Mouse (Mus musculus) midbrain, embryonic 10.5 days (tissue): Measurements from ENCODE around the gene Tril. TPM values are rescaled to one million over a fixed set of nuclear protein-coding genes. Genes with fewer than 3 reads are reported as not detected.

Experiments
- DNase-seq: peaks from one replicate; pipeline ENCODE4 v3.0.0-alpha.2; 2017; ENCODE audit warnings: low spot score
- H3K27ac ChIP-seq: fragments of 300-500 bp; sonication (generic); replicated peaks from 2 replicates; pipeline ENCODE4 v1.5.1; 2016; ENCODE audit warnings: mild to moderate bottlenecking
- H3K27me3 ChIP-seq: fragments of 300-500 bp; sonication (generic); 2 replicates; pipeline ENCODE4 v1.6.1; 2016; ENCODE audit warnings: low read depth, mild to moderate bottlenecking; ENCODE audit not compliant: poor library complexity, severe bottlenecking
- H3K36me3 ChIP-seq: fragments of 300-500 bp; sonication (generic); 2 replicates; pipeline ENCODE4 v1.6.1; 2016; ENCODE audit warnings: mild to moderate bottlenecking, moderate library complexity
- H3K4me1 ChIP-seq: fragments of 300-500 bp; sonication (generic); 2 replicates; pipeline ENCODE4 v1.6.1; 2016
- H3K4me3 ChIP-seq: fragments of 300-500 bp; sonication (generic); 2 replicates; pipeline ENCODE4 v1.5.1; 2016; ENCODE audit warnings: mild to moderate bottlenecking, moderate library complexity
- H3K9me3 ChIP-seq: fragments of 300-500 bp; sonication (generic); replicated peaks from 2 replicates; pipeline ENCODE4 v1.6.1; 2016; ENCODE audit warnings: mild to moderate bottlenecking
- WGBS: fragments of 180-500 bp; shearing (Covaris S2); methylation state at CpG from one replicate; pipeline ENCODE4 v1.1.7; 2016; 5-methylcytosine and 5-hydroxymethylcytosine counted together
- polyA plus RNA-seq: library from polyadenylated mRNA; unstranded; fragments of >200 nt; fragmentation: Nextera tagmentation; extraction: Ambion mirVana; gene quantifications from 2 replicates; pipeline ENCODE4 v1.2.1, GENCODE M21; 2016

Gene Tril
- polyA plus RNA-seq, result 32.7 and 35.2 TPM in 2 replicates

DNA sequence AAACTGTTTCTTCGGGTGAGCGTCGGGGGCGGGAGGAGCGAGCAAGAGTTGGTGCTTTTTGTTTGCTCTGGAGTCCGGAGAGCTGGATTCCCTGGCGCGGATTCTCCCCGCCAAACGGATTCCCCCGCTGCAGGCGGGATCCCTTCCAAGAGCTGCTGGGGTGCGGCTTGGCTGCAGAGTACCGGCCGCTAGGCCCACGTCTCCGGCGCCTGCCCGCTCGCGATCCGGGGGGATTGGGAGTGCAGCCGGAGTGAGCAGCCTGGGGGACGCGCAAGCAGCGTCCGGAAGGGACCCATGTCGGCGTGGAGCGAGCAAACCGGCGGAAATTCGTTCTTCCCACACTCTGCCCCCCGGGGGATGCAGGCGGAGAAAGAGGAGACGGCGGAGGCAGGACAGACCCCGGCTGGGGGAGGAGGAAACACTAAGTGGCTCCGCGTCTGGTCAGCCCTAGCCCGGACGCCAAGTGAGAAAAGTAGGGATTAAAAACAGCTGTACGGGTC, at the start of gene Tril:
TSS of gene Tril (minus strand) at position 345 of the 500 bp plus-strand sequence.
- Histone ChIP-seq H3K4me3 (peak within 1 kb of the TSS; percentile 69), H3K36me3 (peaks cover 4% of the 10 kb centered on the region; the same call in 1 of the 2 replicates), H3K27ac (peak within 1 kb of the TSS; percentile 90), H3K27me3 (peaks cover 89% of the 10 kb centered on the region), H3K9me3 (no peaks in the 10 kb centered on the region), H3K4me1 (peaks cover 54% of the 10 kb centered on the region)
- peak; percentile 84 for DNase-seq
- WGBS, result under 1% methylated on average over 43 of the region's 43 CpGs

DNA sequence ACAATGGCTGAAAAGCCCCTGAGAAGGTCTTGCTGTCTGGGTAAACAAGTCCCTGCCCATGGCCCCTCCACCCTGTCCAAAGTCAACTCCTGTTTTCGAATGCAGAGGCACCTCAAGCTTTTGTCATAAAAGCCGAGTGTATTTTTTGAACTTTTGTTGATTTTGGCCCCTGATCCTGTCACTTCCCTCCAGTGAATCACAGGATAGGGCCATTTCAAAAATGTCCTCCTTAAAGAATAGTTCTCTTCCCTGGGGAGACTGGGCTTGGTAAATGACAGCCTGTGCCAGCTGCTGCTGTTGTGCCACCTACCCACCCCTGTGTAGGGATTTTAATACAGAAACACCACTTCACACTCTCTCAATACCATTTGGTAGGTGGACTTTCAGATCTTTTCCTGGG, 42.4 kb upstream of the Tril start:
- no peaks in the 10 kb centered on the region for H3K36me3 ChIP-seq
- WGBS, result 68% methylated on average over 2 of the region's 2 CpGs
- DNase-seq, result no peak

DNA sequence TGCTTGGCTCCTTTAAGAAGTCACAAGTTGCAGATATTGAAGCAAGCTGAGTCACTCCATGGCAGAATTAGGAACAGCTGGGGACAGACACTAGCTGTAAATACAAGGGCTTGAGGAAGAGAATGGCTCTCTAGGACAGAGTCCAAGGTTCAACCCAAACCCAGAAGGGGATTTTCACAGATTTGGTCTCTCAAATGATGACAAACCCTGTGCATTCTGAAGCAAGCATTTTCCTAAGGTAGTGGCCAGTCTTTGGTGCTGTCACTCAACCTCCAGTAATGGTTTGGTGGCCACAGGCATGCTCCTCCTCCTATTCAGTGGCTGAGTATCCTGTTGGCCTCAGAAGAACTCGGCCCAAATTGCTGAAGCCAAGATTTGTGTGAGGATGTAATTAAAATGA, 38.5 kb upstream of the Tril start:
- H3K36me3 ChIP-seq, result no peaks in the 10 kb centered on the region
- H3K27ac ChIP-seq, result no peak overlapping the region
- 41% methylated on average over 1 of the region's 1 CpGs for WGBS
- 0 out of 2 replicates have a peak, but pooled peaks cover 3% of the 10 kb centered on the region for H3K4me1 ChIP-seq
- no peaks in the 10 kb centered on the region for H3K27me3 ChIP-seq
- no peak for DNase-seq
- H3K4me3 ChIP-seq, result no peak overlapping the region
- H3K9me3 ChIP-seq, result no peaks in the 10 kb centered on the region

More for the DNA sequence above, 42.4 kb upstream of the Tril start:
- 0 out of 2 replicates have a peak, but pooled peaks cover 3% of the 10 kb centered on the region for H3K4me1 ChIP-seq
- no peaks in the 10 kb centered on the region for H3K9me3 ChIP-seq
- no peak overlapping the region for H3K4me3 ChIP-seq
- H3K27me3 ChIP-seq, result no peaks in the 10 kb centered on the region
- H3K27ac ChIP-seq, result no peak overlapping the region

DNA sequence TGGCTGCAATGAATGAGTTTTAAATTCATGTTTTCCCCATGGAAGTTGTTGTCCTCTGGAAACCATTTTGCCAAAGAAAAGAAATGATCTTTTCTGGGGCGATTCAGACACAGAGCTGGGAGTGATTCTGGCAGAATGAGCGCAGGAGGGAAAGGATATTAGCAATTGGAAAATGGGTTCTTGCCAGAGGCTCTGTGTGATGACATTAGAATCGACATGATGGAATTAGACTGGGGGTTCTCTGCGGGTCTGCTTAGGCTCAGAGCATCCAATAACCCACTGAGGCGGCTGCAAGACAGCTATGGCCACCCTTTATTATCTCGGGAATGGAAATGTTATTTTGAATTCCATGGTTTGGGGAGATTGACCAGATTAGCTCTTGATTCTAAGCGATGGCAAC, 37.2 kb upstream of the Tril start:
- no peak overlapping the region for H3K4me3 ChIP-seq
- no peak overlapping the region for H3K27ac ChIP-seq
- H3K4me1 ChIP-seq, result 0 out of 2 replicates have a peak, but pooled peaks cover 3% of the 10 kb centered on the region
- H3K27me3 ChIP-seq, result no peaks in the 10 kb centered on the region
- no peak for DNase-seq
- H3K36me3 ChIP-seq, result no peaks in the 10 kb centered on the region
- WGBS, result 81% methylated on average over 7 of the region's 7 CpGs
- no peaks in the 10 kb centered on the region for H3K9me3 ChIP-seq

DNA sequence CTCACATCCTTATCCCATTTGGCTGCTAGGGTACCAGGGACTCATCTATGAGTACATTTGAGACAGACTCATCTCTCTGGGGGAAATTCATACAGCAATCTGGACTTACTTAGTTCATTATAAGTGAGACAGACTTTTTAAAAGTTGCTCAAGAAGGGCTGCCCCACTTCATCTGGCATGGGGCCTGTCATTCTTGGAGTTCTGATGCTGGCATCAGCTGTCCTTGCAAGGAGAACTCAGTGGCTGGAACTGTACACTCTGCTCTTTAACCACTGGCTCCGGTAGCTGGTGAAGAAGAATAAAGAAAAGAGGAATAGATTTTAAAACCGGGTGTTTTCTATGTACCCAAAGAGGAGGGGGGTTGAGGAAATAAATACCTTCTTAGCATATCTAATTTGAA, 36.1 kb upstream of the Tril start:
- Histone ChIP-seq H3K36me3 (no peaks in the 10 kb centered on the region), H3K27me3 (no peaks in the 10 kb centered on the region), H3K4me3 (no peak overlapping the region), H3K4me1 (0 out of 2 replicates have a peak, but pooled peaks cover 3% of the 10 kb centered on the region), H3K9me3 (no peaks in the 10 kb centered on the region), H3K27ac (no peak overlapping the region)
- WGBS, result 81% methylated on average over 2 of the region's 2 CpGs
- no peak for DNase-seq

DNA sequence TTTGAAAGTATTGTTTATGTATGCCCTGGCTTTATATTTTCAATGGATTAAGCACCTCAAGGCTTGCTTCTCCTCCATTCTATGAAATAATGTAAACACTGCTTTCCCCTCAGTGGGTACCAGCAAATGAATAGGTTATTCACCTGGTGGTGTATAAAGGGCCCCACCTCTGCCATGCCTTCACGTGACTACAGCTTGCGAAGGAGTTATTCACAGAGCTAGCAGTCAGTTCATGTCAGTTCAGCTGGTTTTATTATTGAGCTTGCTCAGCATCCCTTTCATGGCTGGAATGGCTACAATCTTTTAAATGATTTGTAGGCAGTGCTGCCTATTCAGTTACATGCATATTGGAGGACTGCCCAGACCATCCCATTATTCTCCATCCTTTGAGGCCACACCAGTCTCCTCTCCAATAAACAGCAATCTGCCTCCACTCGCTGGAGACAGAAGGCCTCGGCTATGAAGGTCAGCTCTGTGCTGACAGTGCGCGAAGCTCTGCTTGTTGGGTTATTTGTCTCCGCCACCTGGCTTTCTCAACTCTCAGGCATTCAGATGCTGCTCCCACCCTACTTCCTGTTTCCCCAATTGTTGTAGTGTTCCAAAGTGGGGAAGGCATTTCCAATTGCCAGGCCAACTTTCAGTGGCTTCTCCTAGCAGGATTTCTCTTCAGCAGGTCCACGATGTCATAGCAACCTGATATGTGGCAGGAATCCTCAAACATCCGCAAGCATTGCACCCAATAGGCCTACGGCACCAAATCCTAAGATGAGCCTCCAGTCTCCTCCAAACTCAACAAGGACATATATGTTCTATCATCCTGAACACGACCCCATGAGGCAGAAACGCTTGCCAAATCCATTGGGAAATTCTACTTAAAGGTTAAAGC, 34.6 kb upstream of the Tril start:
- Histone ChIP-seq H3K9me3 (no peaks in the 10 kb centered on the region), H3K27ac (no peak overlapping the region), H3K4me3 (no peak overlapping the region), H3K36me3 (no peaks in the 10 kb centered on the region), H3K27me3 (no peaks in the 10 kb centered on the region), H3K4me1 (0 out of 2 replicates have a peak, but pooled peaks cover 3% of the 10 kb centered on the region)
- WGBS, result 92% methylated on average over 12 of the region's 12 CpGs
- DNase-seq, result no peak

DNA sequence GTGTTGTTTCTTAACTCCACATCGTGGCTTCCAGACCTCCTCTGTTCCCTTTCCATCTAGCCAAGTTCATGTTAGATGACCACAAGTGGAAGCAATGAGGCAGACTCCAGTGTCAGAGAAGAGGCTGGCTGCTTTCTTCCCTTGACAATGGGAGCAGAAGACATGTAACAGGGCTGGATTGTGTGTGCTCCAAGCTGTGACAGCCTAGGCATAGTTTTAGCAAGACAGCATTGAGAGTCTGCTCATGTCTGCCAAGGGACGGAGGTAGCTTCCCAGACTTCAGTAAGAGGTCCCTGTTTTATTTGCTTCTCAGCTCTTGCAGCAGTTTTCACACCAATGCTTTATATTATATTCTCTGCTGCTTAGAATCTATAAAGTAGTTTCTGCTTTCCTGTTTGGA, 33.6 kb upstream of the Tril start:
- DNase-seq, result no peak
- 83% methylated on average over 2 of the region's 2 CpGs for WGBS

DNA sequence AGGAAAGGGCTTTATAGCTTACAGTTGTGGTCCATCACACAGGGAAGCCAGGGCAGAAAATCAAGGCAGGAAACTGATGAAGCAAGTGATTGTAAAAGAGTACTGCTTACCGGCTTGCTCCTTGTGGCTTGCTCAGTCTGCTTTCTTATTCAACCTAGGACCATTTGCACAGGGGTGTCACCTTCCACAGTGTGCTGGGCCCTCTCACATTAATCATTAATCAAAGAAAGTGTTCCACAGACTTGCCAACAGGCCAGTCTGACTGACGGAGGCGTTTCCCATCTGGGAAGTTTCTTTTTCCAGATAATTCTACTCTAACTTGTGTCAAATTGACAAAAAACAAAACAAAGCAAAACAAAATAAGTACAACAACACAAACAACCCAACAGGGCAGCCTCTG, 32.9 kb upstream of the Tril start:
- Histone ChIP-seq H3K27ac (no peak overlapping the region), H3K4me3 (no peak overlapping the region), H3K27me3 (no peaks in the 10 kb centered on the region), H3K4me1 (no peaks in the 10 kb centered on the region), H3K36me3 (no peaks in the 10 kb centered on the region), H3K9me3 (no peaks in the 10 kb centered on the region)
- WGBS, result 90% methylated on average over 3 of the region's 3 CpGs
- DNase-seq, result no peak

More for the DNA sequence above, 33.6 kb upstream of the Tril start:
- Histone ChIP-seq H3K4me3 (no peak overlapping the region), H3K27me3 (no peaks in the 10 kb centered on the region), H3K27ac (no peak overlapping the region), H3K4me1 (0 out of 2 replicates have a peak, but pooled peaks cover 2% of the 10 kb centered on the region), H3K36me3 (no peaks in the 10 kb centered on the region), H3K9me3 (no peaks in the 10 kb centered on the region)

DNA sequence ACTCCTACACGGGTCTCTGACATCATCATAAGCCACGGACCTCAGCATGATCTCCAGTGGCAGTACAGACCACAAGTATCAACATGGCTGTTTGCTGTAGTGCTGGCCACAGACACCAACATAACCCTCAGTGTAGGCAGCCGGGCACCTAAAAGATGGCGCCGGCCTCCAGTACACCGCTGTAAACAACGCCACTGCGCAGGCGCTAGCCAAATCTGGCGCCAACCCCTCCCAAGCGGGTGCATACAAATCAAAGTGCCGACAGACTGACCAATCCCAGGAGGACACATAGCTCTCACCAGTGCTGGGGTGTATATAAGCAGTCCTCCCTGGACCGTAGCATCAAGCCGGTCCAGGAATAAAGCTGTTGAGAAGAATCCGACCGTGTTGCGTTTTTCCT, 24.0 kb upstream of the Tril start:
- no peak for DNase-seq
- Histone ChIP-seq H3K27me3 (no peaks in the 10 kb centered on the region), H3K36me3 (no peaks in the 10 kb centered on the region), H3K4me1 (0 out of 2 replicates have a peak, but pooled peaks cover 2% of the 10 kb centered on the region), H3K4me3 (no peak overlapping the region), H3K27ac (no peak overlapping the region), H3K9me3 (no peaks in the 10 kb centered on the region)
- WGBS, result 97% methylated on average over 17 of the region's 17 CpGs

DNA sequence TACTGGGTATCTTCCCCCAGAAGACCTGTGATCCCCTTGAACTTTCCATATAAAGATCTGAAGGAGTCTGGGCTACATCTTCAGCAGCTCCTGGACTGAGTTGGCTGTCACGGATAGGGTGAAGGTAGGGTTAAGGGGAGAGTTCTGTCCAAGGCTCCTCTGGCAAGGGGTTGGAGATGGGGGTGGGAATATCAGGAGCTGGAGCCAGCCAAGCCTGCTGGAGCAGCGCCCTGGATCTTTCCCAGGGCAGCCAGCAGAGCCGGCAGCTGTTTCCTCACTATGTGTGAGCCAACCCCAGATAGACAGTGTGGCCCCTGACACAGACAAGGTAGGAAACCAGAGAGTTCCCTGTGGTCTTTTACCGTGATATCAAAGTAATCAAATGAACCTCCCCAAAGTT, 4.6 kb upstream of the Tril start:
- DNase-seq, result no peak
- WGBS, result 71% methylated on average over 4 of the region's 4 CpGs
- peaks cover 43% of the 10 kb centered on the region for H3K27me3 ChIP-seq
- no peak overlapping the region for H3K27ac ChIP-seq
- 0 out of 2 replicates have a peak, but pooled peaks cover 3% of the 10 kb centered on the region for H3K9me3 ChIP-seq
- no peaks in the 10 kb centered on the region for H3K36me3 ChIP-seq
- H3K4me3 ChIP-seq, result no peak overlapping the region
- H3K4me1 ChIP-seq, result peaks cover 16% of the 10 kb centered on the region

DNA sequence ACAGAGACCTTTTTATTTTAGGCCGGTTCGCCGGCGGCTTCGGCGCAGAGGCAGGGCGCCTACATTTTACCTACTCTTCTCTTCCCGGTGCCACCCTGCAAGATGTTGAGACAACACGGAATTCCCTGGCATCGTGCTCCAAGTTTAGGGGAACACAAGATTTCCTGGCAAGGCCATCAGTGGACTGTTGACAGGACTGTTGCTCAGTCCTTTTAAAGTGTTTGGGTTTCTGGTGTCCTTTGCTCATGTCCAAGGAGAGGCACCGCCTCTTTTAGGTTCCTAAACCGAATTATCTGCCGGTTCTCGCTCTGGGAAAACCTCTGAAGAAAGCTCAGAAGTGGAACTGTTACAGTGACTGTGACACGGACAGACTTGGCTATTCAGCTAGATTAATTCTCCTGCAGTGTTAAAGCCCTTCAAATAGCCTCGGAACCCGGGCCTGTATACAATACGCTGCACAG, 441 bp upstream of the Tril start:
- DNase-seq, result no peak
- under 1% methylated on average over 18 of the region's 18 CpGs for WGBS
- H3K4me1 ChIP-seq, result peaks cover 49% of the 10 kb centered on the region
- peak overlapping the region; percentile 90 for H3K27ac ChIP-seq
- no peaks in the 10 kb centered on the region for H3K36me3 ChIP-seq
- H3K9me3 ChIP-seq, result no peaks in the 10 kb centered on the region
- H3K27me3 ChIP-seq, result peaks cover 83% of the 10 kb centered on the region
- peak overlapping the region; percentile 69 for H3K4me3 ChIP-seq

DNA sequence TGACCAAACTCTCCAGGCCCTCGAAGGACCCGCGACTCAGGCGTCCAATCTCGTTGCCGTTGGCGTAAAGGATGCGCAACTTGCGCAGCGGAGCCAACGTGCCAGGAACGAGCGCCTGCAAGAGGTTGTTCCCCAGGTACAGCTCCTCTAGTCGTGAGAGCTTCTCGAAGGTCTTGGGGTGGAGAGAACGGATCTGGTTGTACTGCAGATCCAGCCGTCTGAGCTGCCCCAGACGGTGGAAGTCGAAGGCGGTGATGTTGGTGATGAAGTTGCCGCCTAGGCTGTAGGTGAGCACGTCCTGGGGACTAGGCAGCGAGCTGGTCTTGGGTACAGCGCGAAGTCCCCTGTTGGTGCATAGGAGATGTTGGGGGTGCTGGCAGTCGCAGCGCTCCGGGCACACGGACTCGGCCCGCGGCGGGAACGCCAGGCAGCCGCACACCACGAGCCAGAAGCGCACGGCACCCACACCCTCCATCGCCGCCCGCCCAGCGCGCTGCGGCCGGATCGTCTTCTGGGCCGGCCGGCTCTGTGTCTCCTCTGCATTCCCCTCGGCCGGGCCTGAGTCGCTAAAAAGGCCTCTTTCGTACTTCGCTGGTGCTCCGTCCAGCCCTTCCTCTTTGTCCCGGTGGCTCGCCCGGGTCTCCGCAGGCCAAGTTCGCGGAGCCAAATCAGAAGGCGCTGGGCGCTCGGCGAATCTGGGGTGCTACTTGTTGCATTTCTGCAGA, 707 bp downstream of the Tril start:
- Histone ChIP-seq H3K27ac (peak overlapping the region; percentile 90), H3K4me3 (peak overlapping the region; percentile 69), H3K27me3 (peaks cover 91% of the 10 kb centered on the region), H3K4me1 (peaks cover 54% of the 10 kb centered on the region), H3K36me3 (peaks cover 7% of the 10 kb centered on the region; the same call in 1 of the 2 replicates), H3K9me3 (no peaks in the 10 kb centered on the region)
- DNase-seq, result peak; percentile 69
- WGBS, result under 1% methylated on average over 64 of the region's 64 CpGs
